In the genomic region with DNA sequence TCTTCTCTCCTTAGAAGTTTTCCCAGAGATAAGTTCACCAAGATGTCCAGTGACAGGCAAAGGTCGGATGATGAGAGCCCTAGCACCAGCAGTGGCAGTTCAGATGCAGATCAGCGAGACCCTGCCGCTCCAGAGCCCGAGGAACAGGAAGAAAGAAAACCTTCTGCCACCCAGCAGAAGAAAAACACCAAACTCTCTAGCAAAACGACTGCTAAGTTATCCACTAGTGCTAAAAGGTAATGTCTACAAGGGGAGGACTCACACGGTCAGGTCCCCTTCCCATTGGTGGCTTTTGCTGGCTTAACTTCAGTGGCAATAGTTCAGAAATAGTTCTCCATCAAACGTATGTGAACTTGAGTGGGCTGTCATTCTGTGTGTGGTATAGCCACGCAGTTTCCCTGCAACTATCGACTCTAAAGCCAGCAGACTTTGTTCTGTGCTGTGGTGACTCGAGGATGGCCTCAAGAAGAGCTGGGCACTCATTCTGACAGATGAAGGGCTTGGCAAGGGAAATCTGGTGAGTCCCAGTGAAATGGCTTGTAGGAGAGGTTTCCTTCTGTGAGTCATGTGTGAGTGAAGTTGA, we compare ENCODE assay signal across 8 mouse cellular contexts. TPM values are rescaled to one million over a fixed set of nuclear protein-coding genes. Genes with fewer than 3 reads are reported as not detected.
DNase-seq lines count a peak whose midpoint lies in the region; ATAC-seq and TF ChIP-seq lines count a peak whose summit lies in the region.

No protein-coding gene starts in this region.

- ATAC-seq in forebrain, embryonic 11.5 days (replicated peaks; ENCODE audit: low FRiP score), result no peak

- peaks cover 6% of the 10 kb centered on the region for H3K4me1 ChIP-seq in forebrain, embryonic 11.5 days (replicated peaks; ENCODE audit: control insufficient read depth, insufficient read depth, low read length)
- peaks cover 52% of the 10 kb centered on the region for H3K4me1 ChIP-seq in limb, embryonic 10.5 days

- peak overlapping the region; percentile 89 for H3K4me3 ChIP-seq in layer of hippocampus, adult 2 months
- H3K4me3 ChIP-seq in forebrain, embryonic 11.5 days (ENCODE audit: low read depth, low read length), result peak overlapping the region; percentile 86
- peak overlapping the region; percentile 88 for H3K4me3 ChIP-seq in limb, embryonic 10.5 days

- no peaks in the 10 kb centered on the region for H3K36me3 ChIP-seq in forebrain, embryonic 11.5 days (ENCODE audit: control insufficient read depth, insufficient read depth, low read length)
- peaks cover 22% of the 10 kb centered on the region for H3K36me3 ChIP-seq in limb, embryonic 10.5 days

- no peak for TF ChIP-seq CTCF in layer of hippocampus, adult 2 months (conservative IDR thresholded peaks at IDR 0.05)

- peak overlapping the region; percentile 73 for H3K4me2 ChIP-seq in forebrain, embryonic 11.5 days (ENCODE audit: low read depth, low read length, severe bottlenecking)

- no peaks in the 10 kb centered on the region for H3K27me3 ChIP-seq in forebrain, embryonic 11.5 days (ENCODE audit: control insufficient read depth, insufficient read depth, low read length)
- no peaks in the 10 kb centered on the region for H3K27me3 ChIP-seq in limb, embryonic 10.5 days (ENCODE audit: low read depth, poor library complexity, severe bottlenecking)

- no peaks in the 10 kb centered on the region for H3K9me3 ChIP-seq in forebrain, embryonic 11.5 days (ENCODE audit: control insufficient read depth, low read length)
- no peaks in the 10 kb centered on the region for H3K9me3 ChIP-seq in limb, embryonic 10.5 days (replicated peaks)

- H3K9ac ChIP-seq in forebrain, embryonic 11.5 days (ENCODE audit: low read length), result peak overlapping the region; percentile 99

- no peak for DNase-seq in layer of hippocampus, adult 2 months (ENCODE audit: low spot score in 2 of 2)
- no peak for DNase-seq in layer of hippocampus, adult 11-12 months (ENCODE audit: low spot score)
- DNase-seq in adrenal gland, postnatal 36 days, result peak; percentile 17 to 31
- no peak for DNase-seq in forebrain, embryonic 11.5 days (ENCODE audit: low spot score)
- peak; percentile 47 for DNase-seq in limb, embryonic 10.5 days (ENCODE audit: low spot score)
- peak; percentile 51 for DNase-seq in naive thymus-derived CD4-positive, alpha-beta T cell, adult 2 months (ENCODE audit: low read depth)
- DNase-seq in urinary bladder, adult 18-20 months (ENCODE audit: low spot score in 2 of 2), result no peak
- no peak for DNase-seq in left cerebral cortex, adult 11 months (ENCODE audit: low spot score)

- WGBS in forebrain, embryonic 11.5 days, result 20% methylated on average over 10 of the region's 10 CpGs
- 27% methylated on average over 10 of the region's 10 CpGs for WGBS in limb, embryonic 10.5 days

- H3K27ac ChIP-seq in layer of hippocampus, adult 2 months, result peak overlapping the region; percentile 95
- peak overlapping the region; percentile 96; the same call in 1 of the 2 replicates for H3K27ac ChIP-seq in forebrain, embryonic 11.5 days (ENCODE audit: low read depth, low read length)
- H3K27ac ChIP-seq in limb, embryonic 10.5 days, result peak overlapping the region; percentile 100

RNA-seq across cellular contexts. Expression of gene Ube2e3, which starts 2.6 kb away (rescaled TPM):
- 100 to 1,000 TPM; 104 to 106 TPM for total RNA-seq in layer of hippocampus, adult 2 months (2021)
- total RNA-seq in adrenal gland, postnatal 36 days (2021), result 10 to 100 TPM; 45.8 to 63.5 TPM
- polyA plus RNA-seq in forebrain, embryonic 11.5 days (2014; fragmentation: Nextera tagmentation; extraction: Ambion mirVana), result 248 and 256 TPM in 2 replicates
- 210 and 235 TPM in 2 replicates for polyA plus RNA-seq in limb, embryonic 10.5 days (2016; fragmentation: Nextera tagmentation; extraction: Ambion mirVana)

Comparison
In these comparisons a context has a peak if more than half of its experiments do, and no peak if none do; other contexts are left out.
1. DNase-seq: peak in adrenal gland, postnatal 36 days (2 of 2), limb, embryonic 10.5 days (single experiment) and naive thymus-derived CD4-positive, alpha-beta T cell, adult 2 months (single experiment); none in layer of hippocampus, adult 2 months (0 of 2), layer of hippocampus, adult 11-12 months (single experiment), forebrain, embryonic 11.5 days (single experiment), urinary bladder, adult 18-20 months (0 of 2) and left cerebral cortex, adult 11 months (single experiment).
2. Peak in every context shown above with its lines, with median percentiles within 50 percentile points of each other: H3K27ac ChIP-seq and H3K4me3 ChIP-seq.